Mouse (Mus musculus): ENCODE measurements around the gene Mpeg1.

DNA sequence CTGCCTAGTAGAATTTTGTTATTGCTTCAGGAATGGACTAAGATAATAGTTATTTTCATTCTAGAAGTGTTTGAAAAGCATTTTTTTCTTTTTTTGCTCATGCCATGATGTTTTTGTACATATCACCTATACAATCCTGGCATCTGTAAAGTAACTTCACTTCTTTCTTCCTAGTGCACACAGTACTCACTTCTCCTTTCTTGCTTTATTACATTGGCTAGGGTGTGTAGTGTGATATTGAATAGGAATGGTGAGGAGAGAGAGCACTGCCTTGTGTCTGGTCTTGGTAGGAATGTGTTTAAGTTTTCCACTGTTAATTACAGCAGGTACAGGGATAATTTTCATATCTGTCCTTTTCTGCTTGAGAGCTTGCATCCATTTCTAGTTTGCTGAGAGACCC is 54.0 kb downstream of the Mpeg1 start:
- TF ChIP-seq CTCF (IDR thresholded peaks at IDR 0.05; ENCODE audit: low read depth), result no peak
- no peak for TF ChIP-seq EP300 (optimal IDR thresholded peaks at IDR 0.05)
